Mouse (Mus musculus) adrenal gland, postnatal 14 days (tissue): Measurements from ENCODE around the gene Stambpl1. TPM values are rescaled to one million over a fixed set of nuclear protein-coding genes. Genes with fewer than 3 reads are reported as not detected.

Experiments
- DNase-seq: peaks from one replicate; pipeline ENCODE4 v3.0.0; 2021; ENCODE audit warnings: mixed read lengths
- total RNA-seq: library from RNA; stranded (reverse); gene quantifications from 2 replicates; pipeline ENCODE4 v1.2.3, GENCODE M21; 2021

Gene Stambpl1
- total RNA-seq, 1 experiment from 2014 or later, result 5.6 TPM

GRCm38 (mm10) chr19:34287221-34287620 lies 95.2 kb downstream of the Stambpl1 start:
- DNase-seq, result no peak

- no peak for DNase-seq
These were observed 95.8 kb downstream of the Stambpl1 start for GRCm38 (mm10) chr19:34287656-34288415.

DNA sequence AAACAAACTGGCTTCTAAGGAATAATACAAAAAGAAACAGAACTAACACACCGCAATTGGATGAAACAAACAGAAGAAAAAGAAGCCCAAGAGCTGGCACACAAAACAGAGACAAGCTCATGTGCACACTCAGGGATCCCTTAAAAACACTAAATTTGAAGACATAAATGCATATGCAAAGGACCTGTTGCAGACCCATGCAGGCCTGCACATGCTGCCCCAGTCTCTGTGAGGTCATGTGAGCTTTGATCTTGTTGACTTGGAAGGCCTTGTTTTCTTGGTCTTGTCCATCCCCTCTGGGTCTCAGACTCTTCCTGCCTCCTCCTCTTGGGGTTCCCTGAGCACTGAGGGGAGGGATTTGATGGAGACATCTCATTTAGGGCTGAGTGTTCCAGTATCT lies 96.7 kb downstream of the Stambpl1 start:
- no peak for DNase-seq

Other genes starting within 250 kb of the Stambpl1 start
- gene Lipf, start 231.0 kb upstream of the Stambpl1 start, total RNA-seq, result not detected in 2 replicates
- gene Lipk, start 183.9 kb upstream of the Stambpl1 start, total RNA-seq, result 0.26 and 0.34 TPM in 2 replicates
- gene Lipn, start 124.9 kb upstream of the Stambpl1 start, total RNA-seq, result 0.64 TPM in 1 of 2 replicates, not detected in the other
- not detected in 2 replicates for gene Lipm, start 91.3 kb upstream of the Stambpl1 start, total RNA-seq
- gene Ankrd22, start 26.2 kb upstream of the Stambpl1 start, total RNA-seq, result 0.11 TPM in 1 of 2 replicates, not detected in the other
- 36.5 and 95.6 TPM in 2 replicates for gene Acta2, start 63.4 kb downstream of the Stambpl1 start, total RNA-seq
- 11.3 and 12.2 TPM in 2 replicates for gene Fas, start 98.4 kb downstream of the Stambpl1 start, total RNA-seq